ENCODE assay signal across 8 mouse cellular contexts in genomic region chr9:4259841-4260745, GRCm38 (mm10). TPM values are rescaled to one million over a fixed set of nuclear protein-coding genes. Genes with fewer than 3 reads are reported as not detected.
DNase-seq lines count a peak whose midpoint lies in the region; ATAC-seq and TF ChIP-seq lines count a peak whose summit lies in the region.

No protein-coding gene starts in this region.

- no peaks in the 10 kb centered on the region for H3K36me3 ChIP-seq in embryonic facial prominence, embryonic 11.5 days (replicated peaks; ENCODE audit: control insufficient read depth, insufficient read depth, low read depth, low read length)
- H3K36me3 ChIP-seq in intestine, embryonic 15.5 days = no peaks in the 10 kb centered on the region

- ATAC-seq in embryonic facial prominence, embryonic 11.5 days (replicated peaks; ENCODE audit: insufficient number of reproducible peaks, low FRiP score, low TSS enrichment, low read depth) = peak; percentile 44
- peak; percentile 61 for ATAC-seq in intestine, embryonic 15.5 days
- no peak for ATAC-seq in erythroid progenitor cell, adult 5-6 weeks (replicated peaks; ENCODE audit: low FRiP score, poor library complexity, severe bottlenecking)

- H3K4me1 ChIP-seq in lung, adult 2 months (ENCODE audit: control insufficient read depth, insufficient read depth, low read length) = no peaks in the 10 kb centered on the region
- H3K4me1 ChIP-seq in embryonic facial prominence, embryonic 11.5 days (ENCODE audit: control insufficient read depth, insufficient read depth, low read length) = no peaks in the 10 kb centered on the region
- no peaks in the 10 kb centered on the region for H3K4me1 ChIP-seq in intestine, embryonic 15.5 days (replicated peaks)

- H3K9ac ChIP-seq in embryonic facial prominence, embryonic 11.5 days (replicated peaks; ENCODE audit: low read length) = no peak overlapping the region
- no peak overlapping the region for H3K9ac ChIP-seq in intestine, embryonic 15.5 days

- H3K9me3 ChIP-seq in embryonic facial prominence, embryonic 11.5 days (replicated peaks; ENCODE audit: control insufficient read depth, low read length) = peaks cover 6% of the 10 kb centered on the region; the same call in 1 of the 2 replicates
- peaks cover 7% of the 10 kb centered on the region for H3K9me3 ChIP-seq in intestine, embryonic 15.5 days

- WGBS in lung, adult 2 months = 45% methylated on average over 65 of the region's 65 CpGs
- WGBS in embryonic facial prominence, embryonic 11.5 days = 51% methylated on average over 63 of the region's 65 CpGs
- 52% methylated on average over 65 of the region's 65 CpGs for WGBS in intestine, embryonic 15.5 days

- H3K4me2 ChIP-seq in embryonic facial prominence, embryonic 11.5 days (ENCODE audit: low read depth, low read length) = no peak overlapping the region
- 0 out of 2 replicates have a peak overlapping the region, but pooled peaks have one; percentile 14 for H3K4me2 ChIP-seq in intestine, embryonic 15.5 days (replicated peaks)

- TF ChIP-seq CTCF in lung, adult 2 months (IDR thresholded peaks at IDR 0.05; ENCODE audit: insufficient read depth, low read length) = no peak

- H3K4me3 ChIP-seq in lung, adult 2 months (replicated peaks; ENCODE audit: extremely low read depth, low read depth, low read length) = no peak overlapping the region
- H3K4me3 ChIP-seq in embryonic facial prominence, embryonic 11.5 days (ENCODE audit: low read depth, low read length) = peak overlapping the region; percentile 9
- peak overlapping the region; percentile 23 for H3K4me3 ChIP-seq in intestine, embryonic 15.5 days (replicated peaks)

- peak; percentile 10 for DNase-seq in cerebellum, adult 11-12 months
- DNase-seq in cerebellum, adult 11 months = no peak
- DNase-seq in lung, postnatal 10 days = peak; percentile 32
- no peak for DNase-seq in lung, adult 2 months
- DNase-seq in embryonic facial prominence, embryonic 11.5 days (ENCODE audit: low spot score) = peak; percentile 82
- peak; percentile 65 for DNase-seq in naive thymus-derived CD4-positive, alpha-beta T cell, adult 2 months (ENCODE audit: low read depth)

- TF ChIP-seq POLR2A in lung, adult 2 months (IDR thresholded peaks at IDR 0.05; ENCODE audit: borderline replicate concordance, extremely low read depth, low read depth, low read length) = no peak

- H3K27ac ChIP-seq in embryonic facial prominence, embryonic 11.5 days (replicated peaks; ENCODE audit: low read depth, low read length) = no peak overlapping the region
- H3K27ac ChIP-seq in intestine, embryonic 15.5 days = no peak overlapping the region

- H3K27me3 ChIP-seq in embryonic facial prominence, embryonic 11.5 days (ENCODE audit: control insufficient read depth, insufficient read depth, low read length) = no peaks in the 10 kb centered on the region
- H3K27me3 ChIP-seq in intestine, embryonic 15.5 days (replicated peaks) = no peaks in the 10 kb centered on the region

RNA-seq across cellular contexts. Expression of gene Aasdhppt, which starts 49.2 kb away (rescaled TPM):
- 1.8 and 2.3 TPM in 2 replicates for polyA plus RNA-seq in lung, adult 2 months (2012; rRNA removed)
- polyA plus RNA-seq in embryonic facial prominence, embryonic 11.5 days (2014; fragmentation: Nextera tagmentation; extraction: Ambion mirVana) = 44.3 and 50.7 TPM in 2 replicates
- 27.9 and 34.1 TPM in 2 replicates for polyA plus RNA-seq in intestine, embryonic 15.5 days (2015; fragmentation: Nextera tagmentation; extraction: Ambion mirVana)
- 24.9 and 28.5 TPM in 2 replicates for total RNA-seq in erythroid progenitor cell, adult 5-6 weeks (2015; ENCODE audit: low replicate concordance)
- total RNA-seq in erythroid progenitor cell, adult 5-6 weeks (2017; ENCODE audit: low replicate concordance) = 4.2 and 5.8 TPM in 2 replicates

RNA-seq across cellular contexts. Expression of gene Kbtbd3, which starts 49.5 kb away (rescaled TPM):
- 0.35 and 0.38 TPM in 2 replicates for polyA plus RNA-seq in lung, adult 2 months (2012; rRNA removed)
- polyA plus RNA-seq in embryonic facial prominence, embryonic 11.5 days (2014; fragmentation: Nextera tagmentation; extraction: Ambion mirVana) = 6.7 and 7.4 TPM in 2 replicates
- 5.1 and 5.9 TPM in 2 replicates for polyA plus RNA-seq in intestine, embryonic 15.5 days (2015; fragmentation: Nextera tagmentation; extraction: Ambion mirVana)
- total RNA-seq in erythroid progenitor cell, adult 5-6 weeks (2015; ENCODE audit: low replicate concordance) = 0.36 and 2.5 TPM in 2 replicates
- 0.13 and 3.7 TPM in 2 replicates for total RNA-seq in erythroid progenitor cell, adult 5-6 weeks (2017; ENCODE audit: low replicate concordance)

Comparison
In these comparisons a context has a peak if more than half of its experiments do, and no peak if none do; other contexts are left out.
1. DNase-seq: peak in cerebellum, adult 11-12 months (single experiment), lung, postnatal 10 days (single experiment), embryonic facial prominence, embryonic 11.5 days (single experiment) and naive thymus-derived CD4-positive, alpha-beta T cell, adult 2 months (single experiment); none in cerebellum, adult 11 months (single experiment) and lung, adult 2 months (single experiment).